Mouse (Mus musculus): ENCODE data around the gene Gm29735.

Gene Gm29735

DNA sequence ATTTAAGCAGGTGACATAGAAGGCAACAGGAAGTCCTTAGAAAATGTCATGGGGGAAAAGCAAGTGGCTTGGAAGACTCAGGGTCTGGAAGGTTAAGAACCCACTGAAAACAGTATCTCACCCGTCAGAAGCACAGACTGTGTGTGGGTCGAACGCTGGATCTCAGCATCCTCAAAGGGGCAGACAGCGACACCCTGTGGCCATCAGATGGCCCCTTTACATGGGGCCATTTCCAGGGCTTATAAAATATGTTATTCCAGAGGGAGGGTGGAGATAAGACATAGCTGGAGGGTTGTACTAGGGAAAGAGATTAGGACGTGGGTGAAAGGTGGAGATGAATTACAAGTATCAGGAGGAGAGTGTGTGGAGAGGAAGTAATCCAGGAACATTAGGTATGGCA, 37.3 kb downstream of the Gm29735 start:
- DNase-seq = no peak
